Mouse (Mus musculus) limb, embryonic 15.5 days (tissue): Measurements from ENCODE around the gene Grtp1. TPM values are rescaled to one million over a fixed set of nuclear protein-coding genes. Genes with fewer than 3 reads are reported as not detected.

Experiments used
- ATAC-seq: fragments of 200-750 bp; cut with Nextera tagmentation; 2 replicates; pipeline ENCODE4 v1.8.0; 2017; ENCODE audit warnings: low read depth, moderate TSS enrichment; ENCODE audit not compliant: insufficient number of reproducible peaks, low FRiP score, low TSS enrichment
- H3K27ac ChIP-seq: fragments of 300-500 bp; sonication (generic); 2 replicates; pipeline ENCODE4 v1.5.1; 2015; ENCODE audit warnings: moderate library complexity, mild to moderate bottlenecking, inconsistent platforms
- H3K27me3 ChIP-seq: fragments of 300-500 bp; sonication (generic); 2 replicates; pipeline ENCODE4 v1.6.1; 2015; ENCODE audit warnings: inconsistent platforms
- H3K36me3 ChIP-seq: fragments of 300-500 bp; sonication (generic); 2 replicates; pipeline ENCODE4 v1.6.1; 2015; ENCODE audit warnings: inconsistent platforms
- H3K4me1 ChIP-seq: fragments of 300-500 bp; sonication (generic); 2 replicates; pipeline ENCODE4 v1.6.1; 2015; ENCODE audit warnings: inconsistent platforms
- H3K4me2 ChIP-seq: fragments of 300-500 bp; sonication (generic); 2 replicates; pipeline ENCODE4 v1.6.1; 2015; ENCODE audit warnings: mild to moderate bottlenecking, inconsistent platforms
- H3K4me3 ChIP-seq: fragments of 300-500 bp; sonication (generic); 2 replicates; pipeline ENCODE4 v1.5.1; 2015; ENCODE audit warnings: mild to moderate bottlenecking, inconsistent platforms
- H3K9ac ChIP-seq: fragments of 300-500 bp; sonication (generic); 2 replicates; pipeline ENCODE4 v1.6.1; 2015; ENCODE audit warnings: inconsistent platforms
- H3K9me3 ChIP-seq: fragments of 300-500 bp; sonication (generic); 2 replicates; pipeline ENCODE4 v1.6.1; 2016; ENCODE audit warnings: inconsistent platforms
- WGBS: fragments of 180-500 bp; shearing (Covaris S2); methylation state at CpG from one replicate; pipeline ENCODE4 v1.1.7; 2015; 5-methylcytosine and 5-hydroxymethylcytosine counted together
- polyA plus RNA-seq: library from polyadenylated mRNA; unstranded; fragments of >200 nt; fragmentation: Nextera tagmentation; extraction: Ambion mirVana; gene quantifications from 2 replicates; pipeline ENCODE4 v1.2.1, GENCODE M21; 2015

Grtp1 gene
- polyA plus RNA-seq, result 10.2 and 10.9 TPM in 2 replicates

GRCm38 (mm10) chr8:13200301-13201012 is at the start of gene Grtp1:
Gene Grtp1, minus strand, starts transcription at chr8:13200620.
- peak within 1 kb of the TSS; percentile 76 for H3K4me3 ChIP-seq
- H3K27me3 ChIP-seq, result peaks cover 36% of the 10 kb centered on the region
- H3K36me3 ChIP-seq, result no peaks in the 10 kb centered on the region
- 0 out of 2 replicates have a peak, but pooled peaks have one; percentile 45 for ATAC-seq
- H3K4me1 ChIP-seq, result peaks cover 13% of the 10 kb centered on the region; the same call in 1 of the 2 replicates
- under 1% methylated on average over 57 of the region's 58 CpGs for WGBS
- peak within 1 kb of the TSS; percentile 92 for H3K4me2 ChIP-seq
- H3K9me3 ChIP-seq, result no peaks in the 10 kb centered on the region
- H3K27ac ChIP-seq, result no peak within 1 kb of the TSS
- peak within 1 kb of the TSS; percentile 64 for H3K9ac ChIP-seq

- no peaks in the 10 kb centered on the region for H3K36me3 ChIP-seq
- H3K9me3 ChIP-seq, result no peaks in the 10 kb centered on the region
- ATAC-seq, result no peak
- H3K27ac ChIP-seq, result no peak overlapping the region
- H3K27me3 ChIP-seq, result no peaks in the 10 kb centered on the region
- no peak overlapping the region for H3K4me3 ChIP-seq
- no peak overlapping the region for H3K4me2 ChIP-seq
- no peaks in the 10 kb centered on the region for H3K4me1 ChIP-seq
- no peak overlapping the region for H3K9ac ChIP-seq
- WGBS, result 84% methylated on average over 11 of the region's 11 CpGs
Observed at GRCm38 (mm10) chr8:13244343-13244880, 44.0 kb upstream of the Grtp1 start.

GRCm38 (mm10) chr8:13242985-13243870 is 42.8 kb upstream of the Grtp1 start:
- Histone ChIP-seq H3K4me3 (no peak overlapping the region), H3K27me3 (no peaks in the 10 kb centered on the region), H3K27ac (no peak overlapping the region), H3K4me2 (no peak overlapping the region), H3K9ac (no peak overlapping the region), H3K9me3 (no peaks in the 10 kb centered on the region), H3K36me3 (no peaks in the 10 kb centered on the region), H3K4me1 (no peaks in the 10 kb centered on the region)
- no peak for ATAC-seq
- 74% methylated on average over 10 of the region's 10 CpGs for WGBS

- H3K27ac ChIP-seq, result no peak overlapping the region
- H3K4me2 ChIP-seq, result no peak overlapping the region
- no peak overlapping the region for H3K4me3 ChIP-seq
- 72% methylated on average over 7 of the region's 7 CpGs for WGBS
- H3K27me3 ChIP-seq, result no peaks in the 10 kb centered on the region; the same call in 1 of the 2 replicates
- ATAC-seq, result no peak
- no peaks in the 10 kb centered on the region for H3K4me1 ChIP-seq
- no peaks in the 10 kb centered on the region for H3K36me3 ChIP-seq
- H3K9ac ChIP-seq, result no peak overlapping the region
- H3K9me3 ChIP-seq, result no peaks in the 10 kb centered on the region
Observed at GRCm38 (mm10) chr8:13240691-13241090, 40.3 kb upstream of the Grtp1 start.

GRCm38 (mm10) chr8:13240055-13240454 is 39.6 kb upstream of the Grtp1 start:
- 89% methylated on average over 9 of the region's 9 CpGs for WGBS
- H3K4me2 ChIP-seq, result no peak overlapping the region
- H3K36me3 ChIP-seq, result no peaks in the 10 kb centered on the region
- H3K27me3 ChIP-seq, result no peaks in the 10 kb centered on the region; the same call in 1 of the 2 replicates
- no peaks in the 10 kb centered on the region for H3K4me1 ChIP-seq
- H3K9ac ChIP-seq, result no peak overlapping the region
- no peak overlapping the region for H3K27ac ChIP-seq
- no peak overlapping the region for H3K4me3 ChIP-seq
- no peak for ATAC-seq
- no peaks in the 10 kb centered on the region for H3K9me3 ChIP-seq

GRCm38 (mm10) chr8:13234803-13235202 is 34.4 kb upstream of the Grtp1 start:
- Histone ChIP-seq H3K9ac (no peak overlapping the region), H3K36me3 (no peaks in the 10 kb centered on the region), H3K27me3 (peaks cover 3% of the 10 kb centered on the region; the same call in 1 of the 2 replicates), H3K9me3 (no peaks in the 10 kb centered on the region), H3K4me1 (peaks cover 2% of the 10 kb centered on the region; the same call in 1 of the 2 replicates), H3K4me3 (no peak overlapping the region), H3K27ac (no peak overlapping the region), H3K4me2 (no peak overlapping the region)
- ATAC-seq, result no peak
- WGBS, result 88% methylated on average over 13 of the region's 13 CpGs

- Histone ChIP-seq H3K4me3 (no peak overlapping the region), H3K9ac (no peak overlapping the region), H3K27ac (no peak overlapping the region), H3K36me3 (no peaks in the 10 kb centered on the region), H3K27me3 (peaks cover 3% of the 10 kb centered on the region; the same call in 1 of the 2 replicates), H3K4me2 (no peak overlapping the region), H3K4me1 (peaks cover 13% of the 10 kb centered on the region), H3K9me3 (no peaks in the 10 kb centered on the region)
- WGBS, result 81% methylated on average over 4 of the region's 4 CpGs
- ATAC-seq, result no peak
Observed at GRCm38 (mm10) chr8:13230471-13230870, 30.1 kb upstream of the Grtp1 start.

- Histone ChIP-seq H3K4me3 (no peak overlapping the region), H3K9me3 (no peaks in the 10 kb centered on the region), H3K4me2 (no peak overlapping the region), H3K27me3 (peaks cover 3% of the 10 kb centered on the region; the same call in 1 of the 2 replicates), H3K27ac (no peak overlapping the region), H3K9ac (no peak overlapping the region), H3K36me3 (no peaks in the 10 kb centered on the region), H3K4me1 (peaks cover 13% of the 10 kb centered on the region)
- ATAC-seq, result no peak
- 64% methylated on average over 12 of the region's 12 CpGs for WGBS
Observed at GRCm38 (mm10) chr8:13229802-13230201, 29.4 kb upstream of the Grtp1 start.

GRCm38 (mm10) chr8:13228923-13229610 is 28.6 kb upstream of the Grtp1 start:
- H3K4me1 ChIP-seq, result peaks cover 13% of the 10 kb centered on the region
- no peak overlapping the region for H3K4me3 ChIP-seq
- ATAC-seq, result no peak
- no peak overlapping the region for H3K4me2 ChIP-seq
- no peak overlapping the region for H3K27ac ChIP-seq
- WGBS, result 27% methylated on average over 9 of the region's 9 CpGs
- H3K27me3 ChIP-seq, result peaks cover 3% of the 10 kb centered on the region; the same call in 1 of the 2 replicates
- H3K9ac ChIP-seq, result no peak overlapping the region
- H3K9me3 ChIP-seq, result no peaks in the 10 kb centered on the region
- no peaks in the 10 kb centered on the region for H3K36me3 ChIP-seq

GRCm38 (mm10) chr8:13227184-13227583 is 26.8 kb upstream of the Grtp1 start:
- Histone ChIP-seq H3K27ac (no peak overlapping the region), H3K27me3 (no peaks in the 10 kb centered on the region), H3K36me3 (no peaks in the 10 kb centered on the region), H3K4me2 (no peak overlapping the region), H3K9ac (no peak overlapping the region), H3K4me1 (peaks cover 13% of the 10 kb centered on the region), H3K4me3 (no peak overlapping the region), H3K9me3 (no peaks in the 10 kb centered on the region)
- no peak for ATAC-seq
- WGBS, result 44% methylated on average over 3 of the region's 3 CpGs

GRCm38 (mm10) chr8:13226288-13226687 is 25.9 kb upstream of the Grtp1 start:
- Histone ChIP-seq H3K4me3 (no peak overlapping the region), H3K4me2 (no peak overlapping the region), H3K27ac (no peak overlapping the region), H3K9me3 (no peaks in the 10 kb centered on the region), H3K36me3 (no peaks in the 10 kb centered on the region), H3K9ac (no peak overlapping the region), H3K4me1 (peaks cover 16% of the 10 kb centered on the region), H3K27me3 (no peaks in the 10 kb centered on the region)
- 63% methylated on average over 6 of the region's 6 CpGs for WGBS
- peak; percentile 42; the same call in 1 of the 2 replicates for ATAC-seq
